In the genomic region with DNA sequence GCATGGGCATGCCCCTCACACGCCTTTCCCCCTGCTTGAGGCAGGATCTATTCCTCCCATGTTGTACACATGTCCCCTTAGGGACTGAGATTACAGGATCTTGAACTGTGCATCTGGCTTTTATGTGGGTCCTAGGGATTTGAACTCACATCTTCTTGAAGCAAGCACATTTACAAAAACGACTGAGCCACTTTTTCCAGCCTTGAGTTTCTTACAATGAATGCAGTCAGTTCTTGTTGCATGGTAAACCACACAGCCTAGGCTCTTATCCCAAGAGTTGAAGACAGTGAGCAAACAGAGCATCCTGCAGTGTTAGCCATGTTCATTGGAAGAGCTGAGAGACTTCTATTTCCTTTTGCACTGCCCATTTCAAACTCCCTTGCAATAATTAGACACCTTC, we compare ENCODE assay signal across 22 mouse cellular contexts.
"Had no signal": no experiment of that assay in that cellular context is flagged by ENCODE, and none has a peak within 500 bp of the region (broad histone marks: within the 10 kb centered on the region; RNA-seq: fewer than 3 reads in every experiment).

No protein-coding gene starts in this region.

- ATAC-seq: hindbrain, embryonic 16.5 days; inflammation-experienced regulatory T-cells, adult 6 months; intestine, embryonic 15.5 days; intestine, postnatal 0 days had no signal

- H3K36me3 ChIP-seq: heart, embryonic 12.5 days; intestine, embryonic 15.5 days; limb, embryonic 12.5 days; liver, embryonic 13.5 days; liver, embryonic 15.5 days had no signal

- DNase-seq: gastrocnemius, postnatal 14 days; gastrocnemius, postnatal 36 days; heart, adult 18-20 months; heart, postnatal 10 days; kidney, adult 18-20 months; kidney, adult 8-10 months; kidney, postnatal 10 days; kidney, postnatal 25 days; kidney, postnatal 4 days; liver; liver, embryonic 13.5 days had no signal

- H3K27ac ChIP-seq: hindbrain, embryonic 14.5 days; intestine, embryonic 15.5 days; left cerebral cortex, adult 2 months; limb, embryonic 10.5 days; limb, embryonic 12.5 days; liver, embryonic 13.5 days; liver, embryonic 15.5 days had no signal

- H3K4me1 ChIP-seq: intestine, embryonic 15.5 days; limb, embryonic 10.5 days; limb, embryonic 12.5 days had no signal

- H3K9ac ChIP-seq: heart, embryonic 12.5 days; hindbrain, embryonic 14.5 days; intestine, embryonic 15.5 days; limb, embryonic 12.5 days; liver, embryonic 13.5 days; liver, embryonic 15.5 days had no signal

- H3K4me2 ChIP-seq: heart, embryonic 12.5 days; hindbrain, embryonic 14.5 days; intestine, embryonic 15.5 days; limb, embryonic 12.5 days; liver, embryonic 13.5 days; liver, embryonic 15.5 days had no signal

- H3K9me3 ChIP-seq: heart, embryonic 12.5 days; intestine, embryonic 15.5 days; limb, embryonic 10.5 days; limb, embryonic 12.5 days; liver, embryonic 13.5 days; liver, embryonic 15.5 days had no signal

- H3K4me3 ChIP-seq: heart, embryonic 12.5 days; intestine, embryonic 15.5 days; layer of hippocampus, adult 2 months; left cerebral cortex, adult 2 months; limb, embryonic 10.5 days; limb, embryonic 12.5 days; liver, embryonic 13.5 days; liver, embryonic 15.5 days had no signal

- H3K27me3 ChIP-seq: heart, embryonic 12.5 days; intestine, embryonic 15.5 days; limb, embryonic 12.5 days; liver, embryonic 13.5 days; liver, embryonic 15.5 days had no signal
